Mouse (Mus musculus) CH12.LX (cell line): ENCODE results near the gene Tmem189. TPM values are rescaled to one million over a fixed set of nuclear protein-coding genes. Genes with fewer than 3 reads are reported as not detected.
A peak's percentile ranks its signal among the peaks of the same experiment; 100 is the strongest.

Source experiments
- DNase-seq: peaks from one replicate; pipeline ENCODE4 v3.0.0-alpha.2; 2013; ENCODE audit errors: extremely low read depth
- H3K27ac ChIP-seq: 2 replicates; pipeline ENCODE4 v1.5.1; 2012; ENCODE audit warnings: low read depth, mild to moderate bottlenecking, control low read depth, moderate library complexity; ENCODE audit not compliant: insufficient read depth
- H3K27me3 ChIP-seq: replicated peaks from 2 replicates; pipeline ENCODE3; 2012; ENCODE audit warnings: inconsistent platforms
- H3K36me3 ChIP-seq, 2 experiments: replicated peaks in 1 of 2; 2 replicates each; pipeline versions ENCODE3 to v1.6.1; 2012; ENCODE audit warnings: inconsistent platforms in 1 of 2, low read length in 1 of 2, mild to moderate bottlenecking in 1 of 2, mixed read lengths in 1 of 2, moderate library complexity in 1 of 2; ENCODE audit not compliant: control insufficient read depth in 1 of 2, insufficient read depth in 1 of 2
- H3K4me1 ChIP-seq, 2 experiments: 2 replicates each; pipeline ENCODE4 v1.6.1; 2012; ENCODE audit warnings: inconsistent platforms in 1 of 2, moderate library complexity in 1 of 2; ENCODE audit not compliant: insufficient read depth in 2 of 2, control insufficient read depth in 1 of 2
- H3K4me2 ChIP-seq: 2 replicates; pipeline ENCODE4 v1.6.1; 2012; ENCODE audit warnings: low read depth, mild to moderate bottlenecking, control low read depth; ENCODE audit not compliant: poor library complexity, insufficient read depth, severe bottlenecking
- H3K4me3 ChIP-seq, 3 experiments: fragments of 150-350 bp in 1 of 3; sonication (generic) in 1 of 3; replicated peaks in 1 of 3; 2 replicates each; pipeline versions ENCODE3 to v1.5.1; 2011 to 2012; ENCODE audit warnings: low read depth in 2 of 3, low read length in 2 of 3, mild to moderate bottlenecking in 2 of 3, moderate library complexity in 2 of 3, control low read depth in 1 of 3, improper control_type of control experiment in 1 of 3, inconsistent platforms in 1 of 3, mixed read lengths in 1 of 3; ENCODE audit not compliant: poor library complexity in 1 of 3
- H3K79me2 ChIP-seq: replicated peaks from 2 replicates; pipeline ENCODE4 v1.6.1; 2012; ENCODE audit warnings: mild to moderate bottlenecking, moderate library complexity; ENCODE audit not compliant: control insufficient read depth, poor library complexity, insufficient read depth, severe bottlenecking; ENCODE audit errors: extremely low read depth
- H3K9ac ChIP-seq: 2 replicates; pipeline ENCODE4 v1.6.1; 2012; ENCODE audit warnings: low read depth, mild to moderate bottlenecking, control low read depth, moderate library complexity; ENCODE audit not compliant: insufficient read depth
- H3K9me3 ChIP-seq: replicated peaks from 2 replicates; pipeline ENCODE3; 2012; ENCODE audit warnings: low read length, inconsistent platforms, mixed read lengths
- BHLHE40 ChIP-seq: IDR thresholded peaks from 2 replicates; pipeline ENCODE4 v1.6.1; 2011; ENCODE audit warnings: mild to moderate bottlenecking, low read depth, low read length, improper control_type of control experiment
- CHD1 ChIP-seq: IDR thresholded peaks from 2 replicates; pipeline ENCODE4 v1.6.1; 2012; ENCODE audit warnings: low read depth, low read length, improper control_type of control experiment, inconsistent platforms
- CTCF ChIP-seq, 2 experiments: IDR thresholded peaks in 1 of 2; conservative IDR thresholded peaks in 1 of 2; 2 replicates each; pipeline ENCODE4 v1.5.1; 2011 to 2012; ENCODE audit warnings: low read depth in 2 of 2, low read length in 2 of 2, improper control_type of control experiment in 1 of 2, inconsistent platforms in 1 of 2, mild to moderate bottlenecking in 1 of 2, moderate library complexity in 1 of 2
- EP300 ChIP-seq: IDR thresholded peaks from 2 replicates; pipeline ENCODE4 v1.6.1; 2011; ENCODE audit warnings: low read length, improper control_type of control experiment
- ETS1 ChIP-seq: conservative IDR thresholded peaks from 2 replicates; pipeline ENCODE4 v1.6.1; 2012; ENCODE audit warnings: low read depth, mild to moderate bottlenecking, inconsistent platforms, low read length, improper control_type of control experiment, moderate library complexity
- GABPA ChIP-seq: IDR thresholded peaks from 2 replicates; pipeline ENCODE4 v1.6.1; 2012; ENCODE audit warnings: low read depth, low read length, improper control_type of control experiment, inconsistent platforms; ENCODE audit not compliant: insufficient replicate concordance
- HCFC1 ChIP-seq: IDR thresholded peaks from 2 replicates; pipeline ENCODE4 v1.6.1; 2012; ENCODE audit warnings: low read depth, mild to moderate bottlenecking, inconsistent platforms, low read length, improper control_type of control experiment
- IRF4 ChIP-seq: IDR thresholded peaks from 2 replicates; pipeline ENCODE4 v1.6.1; 2014; ENCODE audit warnings: low read depth, mild to moderate bottlenecking, inconsistent platforms, low read length, improper control_type of control experiment
- JUN ChIP-seq: IDR thresholded peaks from 2 replicates; pipeline ENCODE4 v1.6.1; 2011; ENCODE audit warnings: low read depth, mild to moderate bottlenecking, low read length, improper control_type of control experiment, moderate library complexity; ENCODE audit not compliant: insufficient read depth
- KAT2A ChIP-seq: IDR thresholded peaks from 2 replicates; pipeline ENCODE4 v1.6.1; 2012; ENCODE audit warnings: low read length, improper control_type of control experiment, inconsistent platforms; ENCODE audit not compliant: insufficient replicate concordance
- MAFK ChIP-seq: IDR thresholded peaks from 2 replicates; pipeline ENCODE4 v1.6.1; 2011; ENCODE audit warnings: low read length, improper control_type of control experiment; ENCODE audit not compliant: insufficient replicate concordance
- MAX ChIP-seq: IDR thresholded peaks from 2 replicates; pipeline ENCODE4 v1.6.1; 2011; ENCODE audit warnings: low read length, improper control_type of control experiment
- MAZ ChIP-seq: IDR thresholded peaks from 2 replicates; pipeline ENCODE4 v1.6.1; 2012; ENCODE audit warnings: low read depth, mild to moderate bottlenecking, inconsistent platforms, low read length, improper control_type of control experiment, moderate library complexity
- MEF2A ChIP-seq: IDR thresholded peaks from 2 replicates; pipeline ENCODE4 v1.6.1; 2014; ENCODE audit warnings: low read depth, mild to moderate bottlenecking, inconsistent platforms, low read length, improper control_type of control experiment, borderline replicate concordance
- MYC ChIP-seq: IDR thresholded peaks from 2 replicates; pipeline ENCODE4 v1.6.1; 2011; ENCODE audit warnings: low read depth, mild to moderate bottlenecking, improper control_type of control experiment, low read length
- NELFE ChIP-seq: IDR thresholded peaks from 2 replicates; pipeline ENCODE4 v1.6.1; 2011; ENCODE audit warnings: low read depth, low read length, improper control_type of control experiment
- PAX5 ChIP-seq: IDR thresholded peaks from 2 replicates; pipeline ENCODE4 v1.6.1; 2012; ENCODE audit warnings: low read length, inconsistent platforms, mixed read lengths
- POLR2A ChIP-seq: IDR thresholded peaks from 2 replicates; pipeline ENCODE4 v1.6.1; 2011; ENCODE audit warnings: low read depth, mild to moderate bottlenecking, improper control_type of control experiment, low read length
- RAD21 ChIP-seq: IDR thresholded peaks from 2 replicates; pipeline ENCODE4 v1.6.1; 2011; ENCODE audit warnings: low read depth, mild to moderate bottlenecking, low read length, improper control_type of control experiment, moderate library complexity
- RCOR1 ChIP-seq: conservative IDR thresholded peaks from 2 replicates; pipeline ENCODE4 v1.6.1; 2012; ENCODE audit warnings: low read depth, mild to moderate bottlenecking, inconsistent platforms, low read length, improper control_type of control experiment
- SMC3 ChIP-seq: IDR thresholded peaks from 2 replicates; pipeline ENCODE4 v1.6.1; 2011; ENCODE audit warnings: low read depth, low read length, improper control_type of control experiment
- TCF12 ChIP-seq: IDR thresholded peaks from 2 replicates; pipeline ENCODE4 v1.6.1; 2014; ENCODE audit warnings: low read depth, mild to moderate bottlenecking, inconsistent platforms, low read length, improper control_type of control experiment
- UBTF ChIP-seq: IDR thresholded peaks from 2 replicates; pipeline ENCODE4 v1.6.1; 2012; ENCODE audit warnings: low read depth, mild to moderate bottlenecking, inconsistent platforms, low read length, improper control_type of control experiment, moderate library complexity
- USF2 ChIP-seq: conservative IDR thresholded peaks from 2 replicates; pipeline ENCODE4 v1.6.1; 2011; ENCODE audit warnings: low read depth, low read length, improper control_type of control experiment
- ZC3H11A ChIP-seq: IDR thresholded peaks from 2 replicates; pipeline ENCODE4 v1.6.1; 2012; ENCODE audit warnings: low read depth, mild to moderate bottlenecking, inconsistent platforms, low read length, improper control_type of control experiment
- ZMIZ1 ChIP-seq: IDR thresholded peaks from 2 replicates; pipeline ENCODE4 v1.6.1; 2012; ENCODE audit warnings: low read depth, mild to moderate bottlenecking, inconsistent platforms, low read length, improper control_type of control experiment
- ZNF384 ChIP-seq: IDR thresholded peaks from 2 replicates; pipeline ENCODE4 v1.6.1; 2012; ENCODE audit warnings: low read depth, low read length, improper control_type of control experiment, inconsistent platforms
- dilution Hi-C: fragments of 300-500 bp; cut with MboI; formaldehyde crosslinking; loops from 2 replicates; pipeline ENCODE4 v1.14.3; 2020; ENCODE audit warnings: low sequenced_read_pairs; ENCODE audit not compliant: extremely low pct_unique_long_range_greater_than_20kb, extremely low pct_ligation_motif_present
- in situ Hi-C: fragments of 300-500 bp; cut with MboI; formaldehyde crosslinking; loops from 3 replicates; pipeline ENCODE4 v1.14.3; 2019; ENCODE audit warnings: low sequenced_read_pairs, low pct_ligation_motif_present, low pct_unique_long_range_greater_than_20kb, mixed read lengths
- polyA plus RNA-seq: library from polyadenylated mRNA; unstranded; fragments of >175 nt; gene quantifications from 2 replicates; pipeline ENCODE4 v1.2.1, GENCODE M21; 2012; ENCODE audit warnings: low read depth; ENCODE audit not compliant: insufficient read length
- total RNA-seq, 2 experiments: library from RNA; depleted of rRNA; stranded (reverse); fragments of 300-350 nt in 1 of 2; fragments of >200 nt in 1 of 2; gene quantifications; 2 replicates each; pipeline ENCODE4 v1.2.3; 2012 to 2014

Tmem189 gene
- total and polyA plus RNA-seq, 3 experiments, result 27.9 to 30.9 (median 29.5) TPM

GRCm38 (mm10) chr2:167678600-167678999 is 11.0 kb downstream of the Tmem189 start:
- Histone ChIP-seq H3K4me2 (no peak overlapping the region), H3K9ac (no peak overlapping the region), H3K79me2 (no peaks in the 10 kb centered on the region), H3K27me3 (peaks cover 43% of the 10 kb centered on the region), H3K4me3 (no peak overlapping the region), H3K27ac (no peak overlapping the region), H3K9me3 (peaks cover 13% of the 10 kb centered on the region), H3K36me3 (no peaks in the 10 kb centered on the region), H3K4me1 (peaks cover 3 to 12% of the 10 kb centered on the region in 2 experiments; a peak in 2 of 4 replicates)
- in situ Hi-C loops, result loop anchor here (5.0 kb wide), 2 partner anchors 36 to 146 kb away; no protein-coding TSS in a partner anchor
- dilution Hi-C loops, result loop anchor here (25.0 kb wide), 1 partner anchor 209 kb away; no protein-coding TSS in a partner anchor
- TF ChIP-seq CTCF (conservative IDR thresholded peaks at IDR 0.05 in 1 of 2, IDR thresholded peaks at IDR 0.05 in 1 of 2; ENCODE audit: low read depth in 2 of 2, low read length in 2 of 2) (peak in 1 of 2 experiments; percentile 58; a peak in 2 of 4 replicates), ZNF384 (peak; percentile 56), MAX (no peak), CHD1 (no peak), SMC3 (peak; percentile 32; the same call in 1 of the 2 replicates), NELFE (no peak), KAT2A (no peak), ZMIZ1 (no peak), HCFC1 (no peak), JUN (no peak), MAFK (no peak), RAD21 (peak; percentile 21), PAX5 (no peak), ETS1 (no peak), ZC3H11A (no peak), EP300 (no peak), BHLHE40 (no peak), UBTF (no peak)
- DNase-seq, result no peak

- Histone ChIP-seq H3K4me3 (no peak overlapping the region), H3K9me3 (peaks cover 14% of the 10 kb centered on the region), H3K9ac (no peak overlapping the region), H3K4me2 (no peak overlapping the region), H3K79me2 (no peaks in the 10 kb centered on the region), H3K27ac (no peak overlapping the region), H3K27me3 (peaks cover 37% of the 10 kb centered on the region), H3K4me1 (peaks cover 7 to 30% of the 10 kb centered on the region in 2 experiments), H3K36me3 (no peaks in the 10 kb centered on the region)
- in situ Hi-C loops (loop anchor here (5.0 kb wide), 2 partner anchors 33 to 143 kb away; no protein-coding TSS in a partner anchor), dilution Hi-C loops (loop anchor here (25.0 kb wide), 1 partner anchor 212 kb away; no protein-coding TSS in a partner anchor)
- peak; percentile 48 for DNase-seq
- no peak for TF ChIP-seq GABPA
- TF ChIP-seq IRF4, result no peak
- peak; percentile 48 for TF ChIP-seq BHLHE40
- TF ChIP-seq USF2, result no peak
- TF ChIP-seq ZC3H11A, result peak; percentile 5; the same call in 1 of the 2 replicates
- TF ChIP-seq ETS1, result no peak
- TF ChIP-seq POLR2A, result no peak
- TF ChIP-seq JUN, result no peak
- no peak; the same call in 1 of the 2 replicates for TF ChIP-seq MAX
- TF ChIP-seq MAFK, result no peak
- TF ChIP-seq RAD21, result peak; percentile 71
- no peak for TF ChIP-seq KAT2A
- no peak for TF ChIP-seq UBTF
- peak; percentile 41 to 82; a peak in 3 of 4 replicates for TF ChIP-seq CTCF (conservative IDR thresholded peaks at IDR 0.05 in 1 of 2, IDR thresholded peaks at IDR 0.05 in 1 of 2; ENCODE audit: low read depth in 2 of 2, low read length in 2 of 2)
- TF ChIP-seq CHD1, result no peak
- no peak for TF ChIP-seq MAZ
- no peak for TF ChIP-seq MEF2A
- TF ChIP-seq ZNF384, result no peak
- TF ChIP-seq ZMIZ1, result no peak
- no peak for TF ChIP-seq MYC
- TF ChIP-seq TCF12, result no peak
- TF ChIP-seq HCFC1, result no peak
- TF ChIP-seq SMC3, result peak; percentile 78
- no peak for TF ChIP-seq RCOR1
Observed at GRCm38 (mm10) chr2:167675120-167675909, 14.3 kb downstream of the Tmem189 start.
